ENCODE assay signal across 22 mouse cellular contexts in genomic region chr19:32587727-32588126, GRCm38 (mm10). TPM values are rescaled to one million over a fixed set of nuclear protein-coding genes. Genes with fewer than 3 reads are reported as not detected.
DNase-seq lines count a peak whose midpoint lies in the region; ATAC-seq and TF ChIP-seq lines count a peak whose summit lies in the region.
"Had no signal": no experiment of that assay in that cellular context is flagged by ENCODE, and none has a peak within 500 bp of the region (broad histone marks: within the 10 kb centered on the region; RNA-seq: fewer than 3 reads in every experiment).

No protein-coding gene starts in this region.

- H3K4me2 ChIP-seq in kidney, postnatal 0 days (ENCODE audit: low read length), result no peak overlapping the region
- H3K4me2 ChIP-seq in kidney, embryonic 16.5 days (replicated peaks; ENCODE audit: low read depth, low read length), result no peak overlapping the region
- H3K4me2 ChIP-seq: embryonic facial prominence, embryonic 12.5 days; forebrain, embryonic 12.5 days; hindbrain, embryonic 13.5 days had no signal

- peak; percentile 74 for DNase-seq in heart, adult 11 months
- no peak for DNase-seq in heart, adult 8-10 months (ENCODE audit: low spot score)
- DNase-seq in kidney, postnatal 0 days (ENCODE audit: low spot score), result peak; percentile 21
- peak; percentile 31 for DNase-seq in ovary, postnatal 36 days (ENCODE audit: low spot score)
- DNase-seq in ovary, postnatal 14 days (ENCODE audit: low spot score), result no peak
- peak; percentile 23 for DNase-seq in limb, embryonic 10.5 days (ENCODE audit: low spot score)
- no peak for DNase-seq in gastrocnemius, postnatal 10 days
- DNase-seq: adrenal gland, postnatal 14 days; B cell, adult 2 months; cerebellum, adult 11-12 months; cerebellum, adult 9-10 months; cerebellum, postnatal 25 days; gastrocnemius, postnatal 14 days; heart, postnatal 14 days had no signal

- H3K4me3 ChIP-seq in kidney, postnatal 0 days (replicated peaks; ENCODE audit: low read depth, low read length), result no peak overlapping the region
- no peak overlapping the region for H3K4me3 ChIP-seq in kidney, embryonic 16.5 days (ENCODE audit: low read length)
- H3K4me3 ChIP-seq in limb, embryonic 10.5 days, result no peak overlapping the region
- H3K4me3 ChIP-seq: embryonic facial prominence, embryonic 12.5 days; forebrain, embryonic 12.5 days; heart, embryonic 10.5 days; hindbrain, embryonic 13.5 days had no signal

- H3K9ac ChIP-seq in kidney, postnatal 0 days (ENCODE audit: low read depth, low read length), result no peak overlapping the region
- no peak overlapping the region for H3K9ac ChIP-seq in kidney, embryonic 16.5 days (replicated peaks; ENCODE audit: low read length)
- H3K9ac ChIP-seq: embryonic facial prominence, embryonic 12.5 days; forebrain, embryonic 12.5 days; hindbrain, embryonic 13.5 days had no signal

- no peak for TF ChIP-seq CTCF in kidney, postnatal 0 days (IDR thresholded peaks at IDR 0.05; ENCODE audit: low read depth)

- no peaks in the 10 kb centered on the region for H3K4me1 ChIP-seq in kidney, postnatal 0 days (replicated peaks; ENCODE audit: insufficient read depth, low read length)
- peaks cover 6% of the 10 kb centered on the region; the same call in 1 of the 2 replicates for H3K4me1 ChIP-seq in kidney, embryonic 16.5 days (ENCODE audit: insufficient read depth, low read length)
- H3K4me1 ChIP-seq in limb, embryonic 10.5 days, result no peaks in the 10 kb centered on the region; the same call in 1 of the 2 replicates
- H3K4me1 ChIP-seq: embryonic facial prominence, embryonic 12.5 days; forebrain, embryonic 12.5 days; heart, embryonic 10.5 days; hindbrain, embryonic 13.5 days had no signal

- no peak for ATAC-seq in kidney, postnatal 0 days (replicated peaks; ENCODE audit: low FRiP score, low read depth)
- no peak for ATAC-seq in kidney, embryonic 16.5 days (ENCODE audit: low FRiP score, low TSS enrichment)
- ATAC-seq: activated CD4-positive, CD25-positive, alpha-beta regulatory T cell, adult 4 months; CD4-positive, CD25-positive, alpha-beta regulatory T cell, adult 4 months; forebrain, embryonic 16.5 days had no signal

- no peaks in the 10 kb centered on the region for H3K36me3 ChIP-seq in kidney, postnatal 0 days (ENCODE audit: insufficient read depth, low read length)
- H3K36me3 ChIP-seq in kidney, embryonic 16.5 days (ENCODE audit: insufficient read depth, low read length), result no peaks in the 10 kb centered on the region
- no peaks in the 10 kb centered on the region for H3K36me3 ChIP-seq in limb, embryonic 10.5 days
- H3K36me3 ChIP-seq: embryonic facial prominence, embryonic 12.5 days; forebrain, embryonic 12.5 days; heart, embryonic 10.5 days; hindbrain, embryonic 13.5 days had no signal

- WGBS in kidney, postnatal 0 days, result 46% methylated on average over 6 of the region's 6 CpGs
- 39% methylated on average over 6 of the region's 6 CpGs for WGBS in kidney, embryonic 16.5 days
- 54% methylated on average over 6 of the region's 6 CpGs for WGBS in limb, embryonic 10.5 days

- H3K27me3 ChIP-seq in kidney, postnatal 0 days (ENCODE audit: insufficient read depth, low read length), result no peaks in the 10 kb centered on the region
- no peaks in the 10 kb centered on the region for H3K27me3 ChIP-seq in kidney, embryonic 16.5 days (ENCODE audit: insufficient read depth, low read length)
- no peaks in the 10 kb centered on the region for H3K27me3 ChIP-seq in limb, embryonic 10.5 days (ENCODE audit: low read depth, poor library complexity, severe bottlenecking)
- H3K27me3 ChIP-seq: embryonic facial prominence, embryonic 12.5 days; hindbrain, embryonic 13.5 days had no signal

- H3K9me3 ChIP-seq in kidney, postnatal 0 days (replicated peaks; ENCODE audit: low read length), result no peaks in the 10 kb centered on the region
- H3K9me3 ChIP-seq in kidney, embryonic 16.5 days (ENCODE audit: low read length), result peaks cover 7% of the 10 kb centered on the region; the same call in 1 of the 2 replicates
- H3K9me3 ChIP-seq in limb, embryonic 10.5 days (replicated peaks), result no peaks in the 10 kb centered on the region
- H3K9me3 ChIP-seq: embryonic facial prominence, embryonic 12.5 days; forebrain, embryonic 12.5 days; heart, embryonic 10.5 days; hindbrain, embryonic 13.5 days had no signal

- no peak overlapping the region for H3K27ac ChIP-seq in kidney, postnatal 0 days
- H3K27ac ChIP-seq in kidney, embryonic 16.5 days (ENCODE audit: low read length), result no peak overlapping the region
- H3K27ac ChIP-seq in limb, embryonic 10.5 days, result no peak overlapping the region
- H3K27ac ChIP-seq: embryonic facial prominence, embryonic 12.5 days; forebrain, embryonic 12.5 days; heart, embryonic 10.5 days; hindbrain, embryonic 13.5 days had no signal

RNA-seq across cellular contexts. Expression of gene Papss2, which starts 7.9 kb away (rescaled TPM):
- 10 to 100 TPM; 12.5 to 19.5 (median 15.6) TPM for total RNA-seq in heart, adult 8-10 months (2022)
- polyA plus RNA-seq in kidney, postnatal 0 days (2015; fragmentation: Nextera tagmentation; extraction: Ambion mirVana), result 27.1 and 28.3 TPM in 2 replicates
- 17.0 and 20.8 TPM in 2 replicates for polyA plus RNA-seq in kidney, embryonic 16.5 days (2015; fragmentation: Nextera tagmentation; extraction: Ambion mirVana)
- polyA plus RNA-seq in limb, embryonic 10.5 days (2016; fragmentation: Nextera tagmentation; extraction: Ambion mirVana), result 0.56 and 2.3 TPM in 2 replicates
- 10 to 100 TPM; 11.4 to 13.2 TPM for total RNA-seq in gastrocnemius, postnatal 10 days (2021)

Comparison
In these comparisons a context has a peak if more than half of its experiments do, and no peak if none do; other contexts are left out.
1. DNase-seq: peak in heart, adult 11 months (single experiment), kidney, postnatal 0 days (single experiment), ovary, postnatal 36 days (single experiment) and limb, embryonic 10.5 days (single experiment); none in heart, adult 8-10 months (single experiment), ovary, postnatal 14 days (single experiment) and gastrocnemius, postnatal 10 days (single experiment).